8 mouse cellular contexts compared by ENCODE assay signal in the genomic region with DNA sequence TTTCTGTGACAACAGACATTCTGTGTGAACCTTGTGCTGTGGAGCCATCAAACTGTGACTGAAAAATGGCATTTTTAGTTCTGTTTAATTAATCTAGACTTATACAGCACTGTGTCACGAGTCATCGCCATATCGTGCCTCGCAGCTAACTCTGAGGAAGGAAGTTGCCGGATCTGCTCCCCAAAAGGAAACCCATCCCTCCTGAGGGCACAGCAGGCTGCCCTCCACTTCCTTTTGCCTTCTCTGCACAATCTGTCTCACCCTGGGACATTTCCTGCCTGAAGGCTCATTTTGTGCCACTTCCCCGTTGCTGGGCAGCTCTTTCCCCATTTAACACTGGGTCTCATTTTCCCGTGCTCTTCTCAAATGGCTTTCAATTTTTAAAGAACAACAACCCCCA. TPM values are rescaled to one million over a fixed set of nuclear protein-coding genes. Genes with fewer than 3 reads are reported as not detected.
DNase-seq lines count a peak whose midpoint lies in the region; ATAC-seq lines count a peak whose summit lies in the region.

No protein-coding gene starts in this region.

- no peak overlapping the region for H3K4me2 ChIP-seq in neural tube, embryonic 13.5 days

- intact Hi-C loops in left cerebral cortex, postnatal 36 days (cut with DNase I) = no loop called here

- ATAC-seq in neural tube, embryonic 13.5 days (ENCODE audit: low read depth) = no peak
- peak; percentile 60 for ATAC-seq in megakaryocyte-erythroid progenitor cell, adult 5-6 weeks (replicated peaks; ENCODE audit: low FRiP score, low TSS enrichment, poor library complexity, severe bottlenecking)

- peaks cover 18% of the 10 kb centered on the region for H3K36me3 ChIP-seq in neural tube, embryonic 13.5 days
- peaks cover 19% of the 10 kb centered on the region for H3K36me3 ChIP-seq in limb, embryonic 10.5 days

- H3K27me3 ChIP-seq in neural tube, embryonic 13.5 days = no peaks in the 10 kb centered on the region
- no peaks in the 10 kb centered on the region for H3K27me3 ChIP-seq in limb, embryonic 10.5 days (ENCODE audit: low read depth, poor library complexity, severe bottlenecking)

- WGBS in neural tube, embryonic 13.5 days = 64% methylated on average over 7 of the region's 7 CpGs
- 57% methylated on average over 7 of the region's 7 CpGs for WGBS in limb, embryonic 10.5 days

- peak overlapping the region; percentile 52 for H3K27ac ChIP-seq in neural tube, embryonic 13.5 days (replicated peaks)
- peak overlapping the region; percentile 73 for H3K27ac ChIP-seq in limb, embryonic 10.5 days

- peaks cover 36% of the 10 kb centered on the region for H3K4me1 ChIP-seq in neural tube, embryonic 13.5 days (replicated peaks)
- H3K4me1 ChIP-seq in limb, embryonic 10.5 days = peaks cover 44% of the 10 kb centered on the region

- H3K9me3 ChIP-seq in neural tube, embryonic 13.5 days = no peaks in the 10 kb centered on the region
- H3K9me3 ChIP-seq in limb, embryonic 10.5 days (replicated peaks) = no peaks in the 10 kb centered on the region

- H3K4me3 ChIP-seq in neural tube, embryonic 13.5 days = no peak overlapping the region
- no peak overlapping the region for H3K4me3 ChIP-seq in limb, embryonic 10.5 days

- no peak overlapping the region for H3K9ac ChIP-seq in neural tube, embryonic 13.5 days

- no peak for DNase-seq in neural tube, embryonic 10.5 days (ENCODE audit: extremely low spot score, low spot score)
- DNase-seq in heart, adult 9 months (ENCODE audit: low spot score in 2 of 2) = peak; percentile 72 to 86
- no peak for DNase-seq in limb, embryonic 10.5 days (ENCODE audit: low spot score)
- no peak for DNase-seq in left cerebral cortex, postnatal 36 days (ENCODE audit: low spot score in 2 of 2)
- no peak for DNase-seq in retina, embryonic 14.5 days (ENCODE audit: low spot score)
- no peak for DNase-seq in urinary bladder, adult 18-20 months (ENCODE audit: low spot score in 2 of 2)

RNA-seq across cellular contexts. Expression of a gene that starts 6.9 kb away (rescaled TPM):
- polyA plus RNA-seq in neural tube, embryonic 13.5 days (2015; fragmentation: Nextera tagmentation; extraction: Ambion mirVana) = 74.7 and 78.0 TPM in 2 replicates
- 28.5 and 43.4 TPM in 2 replicates for polyA plus RNA-seq in limb, embryonic 10.5 days (2016; fragmentation: Nextera tagmentation; extraction: Ambion mirVana)
- 257 and 274 TPM in 2 replicates for total RNA-seq in megakaryocyte-erythroid progenitor cell, adult 5-6 weeks (2014; fragmentation: Nextera tagmentation)
- 121 and 224 TPM in 2 replicates for total RNA-seq in megakaryocyte-erythroid progenitor cell, adult 5-6 weeks (2017)
- total RNA-seq in left cerebral cortex, postnatal 36 days (2021) = 10 to 100 TPM; 19.5 to 21.8 TPM

RNA-seq across cellular contexts. Expression of a gene that starts 12.2 kb away (rescaled TPM):
- polyA plus RNA-seq in neural tube, embryonic 13.5 days (2015; fragmentation: Nextera tagmentation; extraction: Ambion mirVana) = 1.2 and 1.8 TPM in 2 replicates
- 0.60 and 2.0 TPM in 2 replicates for polyA plus RNA-seq in limb, embryonic 10.5 days (2016; fragmentation: Nextera tagmentation; extraction: Ambion mirVana)
- not detected in 2 replicates for total RNA-seq in megakaryocyte-erythroid progenitor cell, adult 5-6 weeks (2014; fragmentation: Nextera tagmentation)
- total RNA-seq in megakaryocyte-erythroid progenitor cell, adult 5-6 weeks (2017) = not detected in 2 replicates
- not detected for total RNA-seq in left cerebral cortex, postnatal 36 days (2021)

RNA-seq across cellular contexts. Expression of a gene that starts 29.3 kb away (rescaled TPM):
- 41.0 and 42.8 TPM in 2 replicates for polyA plus RNA-seq in neural tube, embryonic 13.5 days (2015; fragmentation: Nextera tagmentation; extraction: Ambion mirVana)
- 27.2 and 42.1 TPM in 2 replicates for polyA plus RNA-seq in limb, embryonic 10.5 days (2016; fragmentation: Nextera tagmentation; extraction: Ambion mirVana)
- total RNA-seq in megakaryocyte-erythroid progenitor cell, adult 5-6 weeks (2014; fragmentation: Nextera tagmentation) = 18.4 and 38.1 TPM in 2 replicates
- 56.0 and 72.8 TPM in 2 replicates for total RNA-seq in megakaryocyte-erythroid progenitor cell, adult 5-6 weeks (2017)
- 10 to 100 TPM; 22.5 to 29.9 TPM for total RNA-seq in left cerebral cortex, postnatal 36 days (2021)

RNA-seq across cellular contexts. Expression of a gene that starts 31.8 kb away (rescaled TPM):
- polyA plus RNA-seq in neural tube, embryonic 13.5 days (2015; fragmentation: Nextera tagmentation; extraction: Ambion mirVana) = 11.0 and 12.6 TPM in 2 replicates
- polyA plus RNA-seq in limb, embryonic 10.5 days (2016; fragmentation: Nextera tagmentation; extraction: Ambion mirVana) = 0.73 and 0.96 TPM in 2 replicates
- total RNA-seq in megakaryocyte-erythroid progenitor cell, adult 5-6 weeks (2014; fragmentation: Nextera tagmentation) = not detected in 2 replicates
- not detected in 2 replicates for total RNA-seq in megakaryocyte-erythroid progenitor cell, adult 5-6 weeks (2017)
- 10 to 100 TPM; 68.9 to 75.7 TPM for total RNA-seq in left cerebral cortex, postnatal 36 days (2021)

RNA-seq across cellular contexts. Expression of a gene that starts 36.3 kb away (rescaled TPM):
- polyA plus RNA-seq in neural tube, embryonic 13.5 days (2015; fragmentation: Nextera tagmentation; extraction: Ambion mirVana) = 6.0 and 7.6 TPM in 2 replicates
- polyA plus RNA-seq in limb, embryonic 10.5 days (2016; fragmentation: Nextera tagmentation; extraction: Ambion mirVana) = 3.6 and 4.5 TPM in 2 replicates
- total RNA-seq in megakaryocyte-erythroid progenitor cell, adult 5-6 weeks (2014; fragmentation: Nextera tagmentation) = 0.25 and 0.72 TPM in 2 replicates
- 0.72 and 0.94 TPM in 2 replicates for total RNA-seq in megakaryocyte-erythroid progenitor cell, adult 5-6 weeks (2017)
- total RNA-seq in left cerebral cortex, postnatal 36 days (2021) = 10 to 100 TPM; 17.3 to 18.3 TPM

Comparison
In these comparisons a context has a peak if more than half of its experiments do, and no peak if none do; other contexts are left out.
1. DNase-seq: peak in heart, adult 9 months (2 of 2); none in neural tube, embryonic 10.5 days (single experiment), limb, embryonic 10.5 days (single experiment), left cerebral cortex, postnatal 36 days (0 of 2), retina, embryonic 14.5 days (single experiment) and urinary bladder, adult 18-20 months (0 of 2).
2. RNA of a gene that starts 6.9 kb away (total RNA-seq): 121 to 274 TPM in megakaryocyte-erythroid progenitor cell, adult 5-6 weeks; 19.5 to 21.8 TPM in left cerebral cortex, postnatal 36 days; every median in the first group is over 4 times any median in the second.